Mouse (Mus musculus): Measurements from ENCODE around the gene Lmbrd1. TPM values are rescaled to one million over a fixed set of nuclear protein-coding genes. Genes with fewer than 3 reads are reported as not detected.

The Lmbrd1 gene
- 1.5 and 3.5 TPM in 2 replicates for polyA plus RNA-seq (2012)

DNA sequence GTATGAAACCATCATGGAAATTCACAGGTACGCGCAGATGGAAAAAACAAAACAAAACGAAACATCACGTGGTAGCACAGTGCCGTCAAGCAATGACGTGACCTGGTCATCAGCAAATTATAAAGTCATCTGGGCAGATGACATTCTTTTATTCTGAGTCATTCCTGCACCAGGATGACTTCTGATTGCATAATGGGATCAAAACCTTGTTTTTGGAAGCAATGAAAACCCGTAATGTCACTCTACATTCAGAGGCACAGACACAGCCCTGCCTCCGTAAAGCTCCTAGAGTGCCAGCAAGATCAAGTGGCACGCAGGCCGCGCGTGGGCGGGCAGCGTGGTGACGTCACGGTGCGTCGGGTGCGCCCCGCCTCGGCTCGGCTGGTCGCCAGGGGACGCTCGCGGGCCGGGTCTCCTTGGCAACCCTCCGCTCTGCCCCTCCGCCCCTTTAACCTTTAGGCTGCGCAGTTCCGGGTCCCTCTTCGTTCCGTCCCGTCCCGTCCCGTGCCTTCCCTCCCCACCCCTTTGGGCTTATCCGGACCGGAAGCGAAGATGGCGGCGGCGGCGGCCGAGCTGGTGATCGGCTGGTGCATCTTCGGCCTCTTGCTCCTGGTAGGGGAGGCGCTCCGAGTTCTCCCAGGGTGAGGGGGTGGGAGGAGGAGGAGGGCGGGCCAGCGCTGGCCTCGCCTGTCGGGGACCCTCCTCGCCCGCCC lies at the start of gene Lmbrd1:
Gene Lmbrd1 (plus strand): TSS at position 426 of the 713 bp plus-strand sequence.

Other genes starting within 250 kb of the Lmbrd1 start
- 0.05 TPM in 2 replicates for gene Col19a1, start 91.2 kb upstream of the Lmbrd1 start, polyA plus RNA-seq (2012)

All from megakaryocyte-erythroid progenitor cell, adult 5 weeks (primary cell).